Comparison of ENCODE assay signal across 8 mouse cellular contexts in the genomic region with DNA sequence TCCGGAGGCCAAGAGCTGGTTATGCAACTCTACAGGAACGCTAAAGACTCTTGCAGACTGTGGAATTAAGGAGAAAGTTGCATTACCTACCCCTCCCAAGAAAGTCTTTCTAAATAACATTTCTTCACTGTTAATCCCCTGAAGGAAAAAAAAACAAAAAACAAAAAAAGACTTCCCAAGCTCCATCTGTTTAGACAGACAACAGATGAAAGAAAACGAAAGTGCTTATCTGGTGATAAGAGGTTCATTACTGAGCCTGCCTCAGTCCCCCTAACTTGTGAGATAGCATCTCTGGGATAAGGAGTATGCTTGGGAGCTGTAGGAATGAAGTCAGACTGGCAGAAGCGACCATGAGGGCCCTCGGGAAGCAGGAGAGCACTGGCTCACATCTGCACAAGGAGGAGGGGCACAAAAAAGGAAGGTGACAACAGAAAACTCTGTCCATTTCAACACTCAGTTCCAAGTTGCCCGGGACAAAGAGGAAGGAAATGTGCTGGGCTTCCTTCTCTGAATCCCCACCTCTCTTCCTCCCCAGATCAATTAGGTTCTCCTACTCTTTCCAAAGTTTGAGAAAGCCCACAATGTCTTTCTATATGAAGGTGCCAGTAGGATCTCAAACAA. TPM values are rescaled to one million over a fixed set of nuclear protein-coding genes. Genes with fewer than 3 reads are reported as not detected.
DNase-seq lines count a peak whose midpoint lies in the region; ATAC-seq lines count a peak whose summit lies in the region.

No protein-coding gene starts in this region.

- no peaks in the 10 kb centered on the region for H3K9me3 ChIP-seq in kidney, embryonic 15.5 days (replicated peaks)
- H3K9me3 ChIP-seq in embryonic facial prominence, embryonic 15.5 days (replicated peaks), result no peaks in the 10 kb centered on the region
- H3K9me3 ChIP-seq in limb, embryonic 12.5 days, result no peaks in the 10 kb centered on the region
- H3K9me3 ChIP-seq in neural tube, embryonic 13.5 days, result no peaks in the 10 kb centered on the region

- ATAC-seq in kidney, embryonic 15.5 days (replicated peaks; ENCODE audit: low FRiP score), result no peak
- no peak for ATAC-seq in embryonic facial prominence, embryonic 15.5 days (ENCODE audit: insufficient number of reproducible peaks, low FRiP score, low TSS enrichment, low read depth)
- ATAC-seq in limb, embryonic 12.5 days (ENCODE audit: insufficient number of reproducible peaks, insufficient read depth, low FRiP score, low TSS enrichment, low read depth), result no peak
- ATAC-seq in neural tube, embryonic 13.5 days (ENCODE audit: low read depth), result no peak

- peak overlapping the region; percentile 88 for H3K4me2 ChIP-seq in kidney, embryonic 15.5 days
- peak overlapping the region; percentile 78 for H3K4me2 ChIP-seq in embryonic facial prominence, embryonic 15.5 days (replicated peaks)
- peak overlapping the region; percentile 80 for H3K4me2 ChIP-seq in limb, embryonic 12.5 days
- peak overlapping the region; percentile 85 for H3K4me2 ChIP-seq in neural tube, embryonic 13.5 days

- DNase-seq in kidney, postnatal 10 days, result no peak
- DNase-seq in MN1 (ENCODE audit: low spot score), result no peak
- DNase-seq in layer of hippocampus, adult 9-11 months, result no peak
- no peak for DNase-seq in cerebellum, adult 9-11 months

- H3K36me3 ChIP-seq in kidney, embryonic 15.5 days, result peaks cover 29% of the 10 kb centered on the region
- peaks cover 22% of the 10 kb centered on the region for H3K36me3 ChIP-seq in embryonic facial prominence, embryonic 15.5 days
- H3K36me3 ChIP-seq in limb, embryonic 12.5 days, result peaks cover 29% of the 10 kb centered on the region
- H3K36me3 ChIP-seq in neural tube, embryonic 13.5 days, result peaks cover 21% of the 10 kb centered on the region

- WGBS in kidney, embryonic 15.5 days, result 38% methylated on average over 6 of the region's 6 CpGs
- WGBS in embryonic facial prominence, embryonic 15.5 days, result 18% methylated on average over 6 of the region's 6 CpGs
- WGBS in limb, embryonic 12.5 days, result 22% methylated on average over 6 of the region's 6 CpGs
- WGBS in neural tube, embryonic 13.5 days, result 21% methylated on average over 6 of the region's 6 CpGs

- 0 out of 2 replicates have a peak overlapping the region, but pooled peaks have one; percentile 10 for H3K9ac ChIP-seq in kidney, embryonic 15.5 days
- no peak overlapping the region for H3K9ac ChIP-seq in embryonic facial prominence, embryonic 15.5 days
- H3K9ac ChIP-seq in limb, embryonic 12.5 days (replicated peaks), result peak overlapping the region; percentile 40
- H3K9ac ChIP-seq in neural tube, embryonic 13.5 days, result peak overlapping the region; percentile 54

- H3K4me3 ChIP-seq in kidney, embryonic 15.5 days (replicated peaks), result peak overlapping the region; percentile 24
- peak overlapping the region; percentile 86 for H3K4me3 ChIP-seq in embryonic facial prominence, embryonic 15.5 days (replicated peaks)
- peak overlapping the region; percentile 12 for H3K4me3 ChIP-seq in limb, embryonic 12.5 days (replicated peaks)
- peak overlapping the region; percentile 10; the same call in 1 of the 2 replicates for H3K4me3 ChIP-seq in neural tube, embryonic 13.5 days

- no peak overlapping the region for H3K27ac ChIP-seq in kidney, embryonic 15.5 days
- H3K27ac ChIP-seq in embryonic facial prominence, embryonic 15.5 days (replicated peaks), result no peak overlapping the region; the same call in 1 of the 2 replicates
- no peak overlapping the region for H3K27ac ChIP-seq in limb, embryonic 12.5 days
- H3K27ac ChIP-seq in neural tube, embryonic 13.5 days (replicated peaks), result no peak overlapping the region

- H3K4me1 ChIP-seq in kidney, embryonic 15.5 days, result peaks cover 36% of the 10 kb centered on the region
- peaks cover 31% of the 10 kb centered on the region for H3K4me1 ChIP-seq in embryonic facial prominence, embryonic 15.5 days
- H3K4me1 ChIP-seq in limb, embryonic 12.5 days (replicated peaks), result peaks cover 31% of the 10 kb centered on the region
- peaks cover 36% of the 10 kb centered on the region for H3K4me1 ChIP-seq in neural tube, embryonic 13.5 days (replicated peaks)

- no peaks in the 10 kb centered on the region for H3K27me3 ChIP-seq in kidney, embryonic 15.5 days
- H3K27me3 ChIP-seq in embryonic facial prominence, embryonic 15.5 days, result no peaks in the 10 kb centered on the region
- H3K27me3 ChIP-seq in limb, embryonic 12.5 days, result no peaks in the 10 kb centered on the region
- H3K27me3 ChIP-seq in neural tube, embryonic 13.5 days, result 0 out of 2 replicates have a peak, but pooled peaks cover 5% of the 10 kb centered on the region

RNA-seq across cellular contexts. Expression of a gene that starts 3.0 kb away (rescaled TPM):
- 112 and 114 TPM in 2 replicates for polyA plus RNA-seq in kidney, embryonic 15.5 days (2015; fragmentation: Nextera tagmentation; extraction: Ambion mirVana)
- polyA plus RNA-seq in embryonic facial prominence, embryonic 15.5 days (2015; fragmentation: Nextera tagmentation; extraction: Ambion mirVana), result 83.3 and 88.8 TPM in 2 replicates
- 140 and 142 TPM in 2 replicates for polyA plus RNA-seq in limb, embryonic 12.5 days (2016; fragmentation: Nextera tagmentation; extraction: Ambion mirVana)
- 30.1 and 39.2 TPM in 2 replicates for polyA plus RNA-seq in neural tube, embryonic 13.5 days (2015; fragmentation: Nextera tagmentation; extraction: Ambion mirVana)

Comparison
In these comparisons a context has a peak if more than half of its experiments do, and no peak if none do; other contexts are left out.
1. H3K4me3 ChIP-seq: peak in every context shown above with its lines; median percentile 86 in embryonic facial prominence, embryonic 15.5 days; 24 in kidney, embryonic 15.5 days; 12 in limb, embryonic 12.5 days; 10 in neural tube, embryonic 13.5 days.